Mouse (Mus musculus): Measurements from ENCODE around the gene Clca3a1. TPM values are rescaled to one million over a fixed set of nuclear protein-coding genes. Genes with fewer than 3 reads are reported as not detected.

Clca3a1 gene
- polyA plus RNA-seq, 1 experiment from 2014 or later: 0.20 TPM

DNA sequence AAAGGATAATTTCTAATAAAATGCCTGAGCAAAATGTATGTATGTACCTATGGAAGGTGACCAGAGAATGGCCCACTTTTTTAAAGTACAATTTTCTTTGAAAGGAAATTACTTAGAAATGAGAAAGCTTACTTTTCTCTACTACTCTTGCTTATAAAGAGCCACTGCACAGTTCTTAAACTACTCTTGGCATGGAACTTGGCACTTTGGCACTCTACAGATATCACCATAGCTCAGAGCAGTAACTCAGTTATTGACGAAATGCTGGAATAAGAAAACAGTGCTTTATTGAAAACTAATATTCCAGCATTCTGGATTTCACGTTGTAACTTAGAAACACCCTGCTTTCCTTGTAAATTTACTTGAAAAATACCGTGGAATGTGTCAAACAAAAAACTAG lies 43.7 kb downstream of the Clca3a1 start:
- Histone ChIP-seq H3K9ac (no peak overlapping the region), H3K36me3 (replicated peaks) (no peaks in the 10 kb centered on the region), H3K27ac (no peak overlapping the region), H3K4me1 (peaks cover 27% of the 10 kb centered on the region), H3K9me3 (no peaks in the 10 kb centered on the region), H3K4me2 (no peak overlapping the region), H3K4me3 (replicated peaks) (no peak overlapping the region), H3K27me3 (no peaks in the 10 kb centered on the region)
- WGBS: 93% methylated on average over 3 of the region's 3 CpGs
- no peak for ATAC-seq (ENCODE audit: low FRiP score)

DNA sequence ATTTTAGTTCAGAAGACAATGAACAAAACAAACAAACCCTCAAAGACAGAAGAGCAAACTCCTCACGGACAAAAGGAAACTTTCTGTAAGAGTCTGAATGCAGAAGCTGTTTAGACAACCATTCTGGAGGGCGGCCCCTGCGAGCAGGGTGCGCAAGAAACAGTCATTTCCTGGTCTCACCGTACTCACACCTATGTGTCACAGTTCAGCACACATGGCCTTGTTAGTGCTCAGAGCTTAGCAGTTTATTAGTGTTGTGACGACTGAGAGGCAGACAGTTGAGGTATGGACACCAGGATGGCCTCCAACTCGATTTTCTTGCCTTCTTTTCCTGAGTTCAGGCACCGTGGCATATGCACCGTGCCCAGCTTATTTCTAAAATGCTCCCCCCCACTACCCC lies 44.9 kb downstream of the Clca3a1 start:
- ATAC-seq (ENCODE audit: low FRiP score): no peak
- Histone ChIP-seq H3K4me3 (replicated peaks) (no peak overlapping the region), H3K9me3 (no peaks in the 10 kb centered on the region), H3K27ac (no peak overlapping the region), H3K36me3 (replicated peaks) (peaks cover 9% of the 10 kb centered on the region), H3K4me2 (no peak overlapping the region), H3K27me3 (no peaks in the 10 kb centered on the region), H3K9ac (no peak overlapping the region), H3K4me1 (peaks cover 30% of the 10 kb centered on the region)
- WGBS: 72% methylated on average over 9 of the region's 9 CpGs

DNA sequence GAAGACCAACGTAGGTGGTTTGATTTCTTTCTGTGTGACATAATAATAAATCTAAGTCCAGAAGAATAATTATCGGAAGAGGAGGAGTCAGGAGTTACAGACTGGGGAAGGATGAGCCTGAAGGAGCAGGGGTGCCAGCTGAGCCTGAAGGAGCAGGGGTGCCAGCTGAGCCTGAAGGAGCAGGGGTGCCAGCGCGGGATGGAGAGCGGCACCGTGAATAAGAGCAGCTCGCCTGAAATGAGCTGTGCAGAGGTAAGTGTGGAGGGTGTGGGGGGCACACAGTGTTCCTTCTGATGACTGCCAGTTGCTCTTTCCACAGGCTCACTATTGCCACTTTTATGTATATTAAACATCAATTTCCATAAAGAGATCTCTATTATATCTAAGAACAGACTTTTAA lies 45.7 kb downstream of the Clca3a1 start:
- H3K4me3 ChIP-seq (replicated peaks): no peak overlapping the region
- peaks cover 26% of the 10 kb centered on the region for H3K4me1 ChIP-seq
- no peak overlapping the region for H3K27ac ChIP-seq
- peaks cover 9% of the 10 kb centered on the region for H3K36me3 ChIP-seq (replicated peaks)
- ATAC-seq (ENCODE audit: low FRiP score): no peak
- no peak overlapping the region for H3K4me2 ChIP-seq
- H3K9ac ChIP-seq: no peak overlapping the region
- WGBS: 82% methylated on average over 7 of the region's 7 CpGs
- H3K9me3 ChIP-seq: no peaks in the 10 kb centered on the region
- no peaks in the 10 kb centered on the region for H3K27me3 ChIP-seq

GRCm38 (mm10) chr3:144714606-144715005 lies 46.2 kb downstream of the Clca3a1 start:
- 91% methylated on average over 8 of the region's 8 CpGs for WGBS

DNA sequence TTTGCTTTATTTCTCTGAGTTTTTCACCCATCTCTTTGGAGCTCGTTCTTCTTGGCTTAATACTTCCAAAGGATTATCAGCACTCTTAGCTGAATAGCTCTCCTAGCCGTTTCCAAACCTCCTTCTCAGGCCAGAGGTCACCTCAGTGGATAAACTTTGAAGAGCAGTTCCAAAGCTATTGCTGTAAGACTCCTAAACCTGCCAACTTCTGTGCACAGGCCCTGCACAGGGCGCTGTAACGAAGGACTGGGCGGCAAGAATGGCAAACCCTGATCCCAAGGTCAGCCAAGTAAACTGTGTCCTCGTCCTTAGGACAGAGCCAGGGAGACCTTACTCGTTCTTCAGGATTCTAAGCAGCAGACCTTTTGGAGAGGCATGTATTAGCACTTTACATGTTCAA lies 46.7 kb downstream of the Clca3a1 start:
- Histone ChIP-seq H3K4me1 (peaks cover 25% of the 10 kb centered on the region), H3K4me3 (replicated peaks) (no peak overlapping the region), H3K27ac (no peak overlapping the region), H3K9me3 (no peaks in the 10 kb centered on the region), H3K4me2 (no peak overlapping the region), H3K9ac (no peak overlapping the region), H3K36me3 (replicated peaks) (peaks cover 9% of the 10 kb centered on the region), H3K27me3 (no peaks in the 10 kb centered on the region)
- WGBS: 50% methylated on average over 7 of the region's 7 CpGs
- ATAC-seq (ENCODE audit: low FRiP score): no peak

More at GRCm38 (mm10) chr3:144714606-144715005, 46.2 kb downstream of the Clca3a1 start:
- Histone ChIP-seq H3K27ac (no peak overlapping the region), H3K27me3 (no peaks in the 10 kb centered on the region), H3K4me3 (replicated peaks) (no peak overlapping the region), H3K9ac (no peak overlapping the region), H3K4me1 (peaks cover 26% of the 10 kb centered on the region), H3K36me3 (replicated peaks) (peaks cover 9% of the 10 kb centered on the region), H3K4me2 (no peak overlapping the region), H3K9me3 (no peaks in the 10 kb centered on the region)
- no peak for ATAC-seq (ENCODE audit: low FRiP score)

DNA sequence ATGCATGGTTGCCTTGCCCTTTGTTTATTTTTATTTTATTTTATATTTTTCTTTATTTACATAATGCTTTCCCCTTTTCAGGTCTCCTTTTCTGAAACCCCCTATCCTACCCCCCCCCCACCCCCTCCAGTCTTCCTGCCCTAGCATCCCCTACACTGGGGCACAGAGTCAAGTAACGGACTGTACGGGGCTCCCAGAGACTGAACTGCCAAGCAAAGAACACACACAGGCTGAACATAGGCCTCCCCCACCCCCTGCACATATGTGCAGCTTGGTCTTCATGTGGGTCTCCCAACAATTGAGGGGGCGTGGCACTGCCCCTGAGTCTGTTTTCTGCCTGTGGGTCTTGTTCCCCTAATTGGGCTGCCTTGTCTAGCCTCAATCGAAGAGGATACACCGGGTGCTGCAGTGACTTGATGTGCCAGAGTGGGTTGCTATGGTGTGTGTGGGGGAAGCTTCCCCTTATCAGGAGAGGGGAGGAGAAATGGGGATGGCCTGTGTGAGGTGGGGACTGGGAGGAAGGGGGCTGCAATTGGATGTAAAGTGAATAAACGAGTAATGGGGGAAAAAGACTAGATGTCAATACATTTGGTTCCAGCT lies 49.1 kb downstream of the Clca3a1 start:
- H3K4me1 ChIP-seq: peaks cover 11% of the 10 kb centered on the region
- ATAC-seq (ENCODE audit: low FRiP score): no peak
- WGBS: 63% methylated on average over 6 of the region's 6 CpGs
- H3K4me3 ChIP-seq (replicated peaks): no peak overlapping the region
- peaks cover 18% of the 10 kb centered on the region for H3K36me3 ChIP-seq (replicated peaks)
- no peak overlapping the region for H3K9ac ChIP-seq
- no peak overlapping the region for H3K4me2 ChIP-seq
- no peaks in the 10 kb centered on the region for H3K9me3 ChIP-seq
- H3K27ac ChIP-seq: no peak overlapping the region
- no peaks in the 10 kb centered on the region for H3K27me3 ChIP-seq

- H3K9me3 ChIP-seq: no peaks in the 10 kb centered on the region
- no peak overlapping the region for H3K9ac ChIP-seq
- no peak overlapping the region for H3K4me3 ChIP-seq (replicated peaks)
- H3K4me2 ChIP-seq: no peak overlapping the region
- ATAC-seq (ENCODE audit: low FRiP score): no peak
- no peak overlapping the region for H3K27ac ChIP-seq
- WGBS: 91% methylated on average over 5 of the region's 5 CpGs
- H3K4me1 ChIP-seq: 0 out of 2 replicates have a peak, but pooled peaks cover 3% of the 10 kb centered on the region
- peaks cover 27% of the 10 kb centered on the region for H3K36me3 ChIP-seq (replicated peaks)
- no peaks in the 10 kb centered on the region for H3K27me3 ChIP-seq
Observed at GRCm38 (mm10) chr3:144708612-144709011, 52.2 kb downstream of the Clca3a1 start.

GRCm38 (mm10) chr3:144703959-144704358 lies 56.8 kb downstream of the Clca3a1 start:
- Histone ChIP-seq H3K4me1 (no peaks in the 10 kb centered on the region), H3K36me3 (replicated peaks) (peaks cover 34% of the 10 kb centered on the region), H3K4me2 (no peak overlapping the region), H3K9ac (no peak overlapping the region), H3K4me3 (replicated peaks) (no peak overlapping the region), H3K27me3 (no peaks in the 10 kb centered on the region), H3K9me3 (no peaks in the 10 kb centered on the region), H3K27ac (no peak overlapping the region)
- WGBS: 92% methylated on average over 6 of the region's 6 CpGs
- no peak for ATAC-seq (ENCODE audit: low FRiP score)

DNA sequence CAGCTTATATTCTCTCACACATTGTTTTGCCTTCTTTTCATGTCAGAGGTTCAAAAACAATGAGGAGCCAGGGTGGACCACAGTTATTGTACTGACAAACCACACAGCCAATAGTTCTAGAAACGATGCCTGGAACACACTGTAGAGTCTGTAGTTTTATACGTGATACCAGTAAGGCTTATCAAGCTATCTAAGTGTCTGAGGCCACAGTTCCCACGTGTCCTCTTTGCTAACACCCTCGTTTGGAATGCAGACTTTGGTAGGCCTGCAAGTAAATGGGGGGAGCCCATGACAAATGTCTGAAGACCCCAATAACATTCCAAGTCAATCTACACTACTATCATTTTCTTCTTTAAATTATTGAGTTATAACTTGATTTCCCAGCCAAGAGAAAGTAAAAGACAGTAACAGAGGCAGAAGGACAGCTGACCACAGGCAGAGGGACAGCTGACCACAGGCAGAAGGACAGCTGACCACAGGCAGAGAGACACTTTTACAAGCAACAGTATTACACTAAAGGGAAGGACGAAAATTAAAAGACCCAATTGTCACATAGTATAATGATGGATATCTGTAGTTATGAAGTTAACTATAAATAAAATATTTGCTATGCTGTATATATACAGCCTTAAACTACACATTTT lies 61.9 kb downstream of the Clca3a1 start:
- Histone ChIP-seq H3K27me3 (no peaks in the 10 kb centered on the region), H3K9me3 (no peaks in the 10 kb centered on the region), H3K4me2 (no peak overlapping the region), H3K4me1 (no peaks in the 10 kb centered on the region), H3K9ac (no peak overlapping the region), H3K36me3 (replicated peaks) (peaks cover 57% of the 10 kb centered on the region), H3K27ac (no peak overlapping the region), H3K4me3 (replicated peaks) (no peak overlapping the region)
- WGBS: 90% methylated on average over 5 of the region's 5 CpGs
- ATAC-seq (ENCODE audit: low FRiP score): no peak

DNA sequence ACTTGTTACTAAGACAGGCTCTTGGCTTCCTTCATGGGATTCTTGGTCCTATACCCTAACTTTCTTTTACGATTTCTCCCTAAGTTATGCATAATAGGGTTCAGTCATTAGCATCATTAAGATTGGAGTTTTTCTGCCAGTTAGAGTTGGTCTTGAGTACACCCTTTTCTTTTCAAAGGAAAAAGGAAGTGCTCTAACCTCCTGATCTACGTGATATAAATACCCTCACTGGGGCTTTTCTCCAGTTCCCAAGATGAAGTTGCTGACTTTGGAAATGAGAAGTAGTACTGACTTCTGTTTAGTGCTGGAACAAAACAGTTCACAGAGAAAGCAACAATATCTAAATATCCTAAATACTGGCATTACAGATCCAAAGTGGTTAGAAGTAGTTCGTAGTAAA lies 62.8 kb downstream of the Clca3a1 start:
- Histone ChIP-seq H3K9me3 (no peaks in the 10 kb centered on the region), H3K4me3 (replicated peaks) (no peak overlapping the region), H3K27me3 (no peaks in the 10 kb centered on the region), H3K27ac (no peak overlapping the region), H3K4me1 (no peaks in the 10 kb centered on the region), H3K4me2 (no peak overlapping the region), H3K36me3 (replicated peaks) (peaks cover 61% of the 10 kb centered on the region), H3K9ac (no peak overlapping the region)
- no peak for ATAC-seq (ENCODE audit: low FRiP score)
- 92% methylated on average over 3 of the region's 3 CpGs for WGBS

GRCm38 (mm10) chr3:144697154-144697553 lies 63.6 kb downstream of the Clca3a1 start:
- Histone ChIP-seq H3K9ac (no peak overlapping the region), H3K9me3 (no peaks in the 10 kb centered on the region), H3K4me1 (no peaks in the 10 kb centered on the region), H3K4me3 (replicated peaks) (no peak overlapping the region), H3K4me2 (no peak overlapping the region), H3K27me3 (no peaks in the 10 kb centered on the region), H3K36me3 (replicated peaks) (peaks cover 61% of the 10 kb centered on the region), H3K27ac (no peak overlapping the region)
- no peak for ATAC-seq (ENCODE audit: low FRiP score)
- WGBS: 84% methylated on average over 5 of the region's 5 CpGs

DNA sequence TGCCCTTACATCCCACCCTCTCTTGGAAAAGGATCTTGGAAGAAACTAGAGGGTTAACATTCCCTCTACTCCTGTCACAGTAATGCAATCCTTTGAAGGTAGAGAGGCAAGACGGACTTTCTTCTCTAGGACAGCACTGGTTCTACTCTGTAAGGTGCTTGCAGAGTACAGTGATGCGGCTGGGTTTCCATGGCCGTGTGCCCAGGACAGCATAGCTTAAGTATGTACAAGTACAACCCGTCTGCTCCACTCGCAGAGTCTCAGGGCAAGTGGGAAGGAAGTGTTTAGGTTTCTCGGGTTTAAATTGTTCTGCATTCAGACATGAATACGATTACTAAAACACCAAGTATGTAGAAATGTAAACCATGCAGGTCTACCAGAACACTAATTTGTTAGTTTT lies 65.8 kb downstream of the Clca3a1 start:
- no peak overlapping the region for H3K9ac ChIP-seq
- H3K4me1 ChIP-seq: no peaks in the 10 kb centered on the region
- WGBS: 95% methylated on average over 7 of the region's 7 CpGs
- H3K4me3 ChIP-seq (replicated peaks): no peak overlapping the region
- no peaks in the 10 kb centered on the region for H3K9me3 ChIP-seq
- no peak for ATAC-seq (ENCODE audit: low FRiP score)
- H3K27ac ChIP-seq: no peak overlapping the region
- no peaks in the 10 kb centered on the region for H3K27me3 ChIP-seq
- H3K36me3 ChIP-seq (replicated peaks): peaks cover 56% of the 10 kb centered on the region
- no peak overlapping the region for H3K4me2 ChIP-seq

- H3K27me3 ChIP-seq: no peaks in the 10 kb centered on the region
- WGBS: 90% methylated on average over 10 of the region's 10 CpGs
- H3K36me3 ChIP-seq (replicated peaks): peaks cover 53% of the 10 kb centered on the region
- H3K4me3 ChIP-seq (replicated peaks): no peak overlapping the region
- no peak overlapping the region for H3K27ac ChIP-seq
- no peak for ATAC-seq (ENCODE audit: low FRiP score)
- H3K4me1 ChIP-seq: peaks cover 4% of the 10 kb centered on the region
- no peak overlapping the region for H3K4me2 ChIP-seq
- H3K9ac ChIP-seq: no peak overlapping the region
- H3K9me3 ChIP-seq: no peaks in the 10 kb centered on the region
Observed at GRCm38 (mm10) chr3:144694040-144694439, 66.7 kb downstream of the Clca3a1 start.
